Mouse (Mus musculus): ENCODE measurements around the gene Exosc6.

DNA sequence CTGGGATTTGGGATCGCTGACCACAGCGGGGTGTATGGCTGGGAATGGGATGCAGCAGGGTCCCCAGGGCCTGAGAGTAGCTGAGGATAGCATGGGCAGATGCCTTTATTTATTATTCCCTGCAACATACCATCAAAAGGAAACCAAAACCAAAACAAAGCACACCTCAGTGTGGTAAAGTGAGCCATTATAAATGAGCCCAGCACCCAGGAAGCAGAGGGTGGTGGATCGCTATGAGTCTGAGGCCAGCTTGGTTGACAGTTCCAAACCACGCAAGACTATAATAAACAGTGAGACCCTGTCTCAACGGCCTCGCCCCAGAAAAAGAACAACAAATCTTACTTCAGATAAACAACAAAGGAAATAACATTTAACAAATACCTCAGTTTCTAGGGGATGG, 26.1 kb upstream of the Exosc6 start:
- TF ChIP-seq CTCF (IDR thresholded peaks at IDR 0.05; ENCODE audit: control insufficient read depth, insufficient read depth, low read length) (no peak), POLR2A (IDR thresholded peaks at IDR 0.05; ENCODE audit: borderline replicate concordance, control insufficient read depth, low read depth, low read length) (no peak)

All from bone marrow, adult 2 months (tissue).